Mouse (Mus musculus): Measurements from ENCODE around the gene Ap2a2.
"Not testable (repeated sequence)": the region's sequence is repeated elsewhere in the genome, so short reads cannot be mapped to it uniquely, and the experiment has no call there.

The Ap2a2 gene

GRCm38 (mm10) chr7:141559726-141560325, 2.1 kb upstream of the Ap2a2 start:
- no peak for DNase-seq (ENCODE audit: low spot score in 2 of 2)

- DNase-seq (ENCODE audit: low spot score in 2 of 2), result no peak
These were observed 1.5 kb upstream of the Ap2a2 start for GRCm38 (mm10) chr7:141560471-141560870.

- no peak for DNase-seq (ENCODE audit: low spot score in 2 of 2)
These were observed 463 bp downstream of the Ap2a2 start for GRCm38 (mm10) chr7:141562421-141562851.

GRCm38 (mm10) chr7:141562852-141563427, 967 bp downstream of the Ap2a2 start:
- DNase-seq (ENCODE audit: low spot score in 2 of 2), result peak in 1 of 2 experiments; percentile 34

- DNase-seq (ENCODE audit: low spot score in 2 of 2), result no peak
These were observed 2.6 kb downstream of the Ap2a2 start for GRCm38 (mm10) chr7:141564561-141564960.

GRCm38 (mm10) chr7:141566587-141566986, 4.6 kb downstream of the Ap2a2 start:
- DNase-seq (ENCODE audit: low spot score in 2 of 2), result no peak

GRCm38 (mm10) chr7:141569283-141569803, 7.4 kb downstream of the Ap2a2 start:
- DNase-seq (ENCODE audit: low spot score in 2 of 2), result no peak

GRCm38 (mm10) chr7:141569916-141570315, 7.9 kb downstream of the Ap2a2 start:
- DNase-seq (ENCODE audit: low spot score in 2 of 2), result no peak

GRCm38 (mm10) chr7:141570625-141571295, 8.8 kb downstream of the Ap2a2 start:
- no peak for DNase-seq (ENCODE audit: low spot score in 2 of 2)

GRCm38 (mm10) chr7:141574041-141574440, 12.1 kb downstream of the Ap2a2 start:
- DNase-seq (ENCODE audit: low spot score in 2 of 2), result no peak

GRCm38 (mm10) chr7:141575481-141575880, 13.5 kb downstream of the Ap2a2 start:
- DNase-seq (ENCODE audit: low spot score in 2 of 2), result no peak

GRCm38 (mm10) chr7:141577801-141578200, 15.8 kb downstream of the Ap2a2 start:
- DNase-seq (ENCODE audit: low spot score in 2 of 2), result no peak

- DNase-seq (ENCODE audit: low spot score in 2 of 2), result no peak
These were observed 16.5 kb downstream of the Ap2a2 start for GRCm38 (mm10) chr7:141578511-141578910.

GRCm38 (mm10) chr7:141578943-141579342, 17.0 kb downstream of the Ap2a2 start:
- no peak for DNase-seq (ENCODE audit: low spot score in 2 of 2)

- DNase-seq (ENCODE audit: low spot score in 2 of 2), result no peak
These were observed 19.4 kb downstream of the Ap2a2 start for GRCm38 (mm10) chr7:141581323-141581722.

- peak in 1 of 2 experiments; percentile 53 for DNase-seq (ENCODE audit: low spot score in 2 of 2)
These were observed 22.3 kb downstream of the Ap2a2 start for GRCm38 (mm10) chr7:141584048-141584841.

- peak; percentile 77 to 80 for DNase-seq (ENCODE audit: low spot score in 2 of 2)
These were observed 23.3 kb downstream of the Ap2a2 start for GRCm38 (mm10) chr7:141585288-141585687.

- no peak for DNase-seq (ENCODE audit: low spot score in 2 of 2)
These were observed 23.9 kb downstream of the Ap2a2 start for GRCm38 (mm10) chr7:141585881-141586280.

GRCm38 (mm10) chr7:141588890-141589289, 26.9 kb downstream of the Ap2a2 start:
- DNase-seq (ENCODE audit: low spot score in 2 of 2), result no peak

GRCm38 (mm10) chr7:141590249-141590648, 28.3 kb downstream of the Ap2a2 start:
- not testable (repeated sequence) for DNase-seq (ENCODE audit: low spot score in 2 of 2)

- no peak for DNase-seq (ENCODE audit: low spot score in 2 of 2)
These were observed 29.0 kb downstream of the Ap2a2 start for GRCm38 (mm10) chr7:141590959-141591358.

GRCm38 (mm10) chr7:141592096-141592495, 30.1 kb downstream of the Ap2a2 start:
- DNase-seq (ENCODE audit: low spot score in 2 of 2), result no peak

Measured in spleen, postnatal 4 days (tissue).